Mouse (Mus musculus): Measurements from ENCODE around the gene Max. TPM values are rescaled to one million over a fixed set of nuclear protein-coding genes. Genes with fewer than 3 reads are reported as not detected.

The Max gene
- total RNA-seq, 2 experiments from 2014 or later, result 76.2 to 78.5 TPM

DNA sequence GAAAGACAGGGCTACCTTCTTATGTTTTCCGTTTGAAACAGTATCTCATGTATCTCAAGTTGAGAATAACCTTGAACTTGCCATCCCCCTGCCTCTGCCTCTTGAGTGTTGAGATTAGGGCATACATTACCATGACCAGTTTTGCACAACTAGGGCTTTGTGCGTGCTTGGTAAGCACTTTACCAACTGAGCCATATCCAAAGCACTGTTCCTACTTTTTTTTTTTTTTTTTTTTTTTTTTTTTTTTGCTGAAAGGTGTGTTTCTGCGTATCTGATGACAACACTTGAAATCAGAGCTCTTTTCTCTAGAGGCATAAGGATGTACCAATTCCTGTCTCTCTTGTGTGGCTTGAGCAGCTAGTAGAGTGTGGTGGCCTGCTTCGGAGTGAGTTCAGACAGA, 65.4 kb downstream of the Max start:
- intact Hi-C loops (cut with DNase I), result no loop called here
- DNase-seq (ENCODE audit: extremely low spot score in 1 of 2, low spot score in 2 of 2), result no peak

DNA sequence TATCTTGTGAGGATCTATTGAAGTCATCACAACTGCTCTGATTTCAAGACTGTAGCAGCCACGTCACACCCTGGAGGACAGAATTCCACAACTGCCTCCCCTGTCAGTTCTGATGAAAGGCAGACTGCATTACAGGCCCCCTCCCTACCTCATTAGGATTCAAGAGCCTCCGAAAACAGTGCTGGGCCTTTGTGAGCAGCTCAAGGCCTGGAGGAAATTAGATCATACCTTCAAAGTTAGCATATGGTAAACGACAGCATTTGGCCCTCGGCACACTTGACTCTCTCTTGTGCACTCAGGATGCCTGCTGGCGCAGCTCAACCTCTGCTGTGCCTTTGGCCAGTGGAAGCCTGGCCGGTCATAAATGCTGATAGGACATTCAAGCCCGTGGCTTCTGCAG, 66.2 kb downstream of the Max start:
- DNase-seq (ENCODE audit: extremely low spot score in 1 of 2, low spot score in 2 of 2), result no peak
- intact Hi-C loops (cut with DNase I), result no loop called here

DNA sequence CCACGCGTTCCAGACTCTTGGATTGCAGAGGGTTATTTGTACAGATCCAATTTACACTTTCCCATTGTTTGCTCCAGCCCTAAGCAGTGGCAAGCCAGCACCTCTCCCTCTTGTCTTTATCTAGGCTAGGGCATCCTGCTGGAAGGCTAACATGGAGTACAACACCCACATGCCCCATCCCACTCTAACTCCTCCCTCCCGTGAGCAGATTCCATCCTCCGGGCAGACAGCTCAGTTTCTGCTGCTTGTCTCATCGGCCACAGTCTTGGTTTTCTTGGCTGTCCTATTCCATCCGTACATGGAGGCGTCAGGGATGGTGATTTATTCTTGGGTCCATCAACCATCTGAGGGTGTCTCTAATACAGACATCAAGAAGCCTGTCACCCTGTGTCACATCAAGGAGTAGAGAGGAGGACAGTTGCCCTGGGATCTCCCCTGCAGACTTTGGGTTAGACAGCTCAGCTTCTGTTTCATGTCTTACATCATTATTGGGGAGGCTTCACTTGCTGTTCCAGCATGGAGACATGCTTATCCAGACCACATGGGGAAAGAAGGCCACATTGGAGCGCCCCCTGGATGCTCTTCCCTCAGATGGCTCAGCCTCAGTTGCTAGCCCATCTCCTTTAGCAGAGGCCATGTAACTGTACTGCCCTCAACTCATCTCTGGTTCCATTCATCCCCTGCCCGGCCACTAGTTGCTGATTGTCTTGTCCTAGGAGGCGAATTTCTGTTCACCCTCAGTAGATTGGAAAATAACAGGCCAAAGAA, 67.0 kb downstream of the Max start:
- intact Hi-C loops (cut with DNase I), result no loop called here
- DNase-seq (ENCODE audit: extremely low spot score in 1 of 2, low spot score in 2 of 2), result no peak

DNA sequence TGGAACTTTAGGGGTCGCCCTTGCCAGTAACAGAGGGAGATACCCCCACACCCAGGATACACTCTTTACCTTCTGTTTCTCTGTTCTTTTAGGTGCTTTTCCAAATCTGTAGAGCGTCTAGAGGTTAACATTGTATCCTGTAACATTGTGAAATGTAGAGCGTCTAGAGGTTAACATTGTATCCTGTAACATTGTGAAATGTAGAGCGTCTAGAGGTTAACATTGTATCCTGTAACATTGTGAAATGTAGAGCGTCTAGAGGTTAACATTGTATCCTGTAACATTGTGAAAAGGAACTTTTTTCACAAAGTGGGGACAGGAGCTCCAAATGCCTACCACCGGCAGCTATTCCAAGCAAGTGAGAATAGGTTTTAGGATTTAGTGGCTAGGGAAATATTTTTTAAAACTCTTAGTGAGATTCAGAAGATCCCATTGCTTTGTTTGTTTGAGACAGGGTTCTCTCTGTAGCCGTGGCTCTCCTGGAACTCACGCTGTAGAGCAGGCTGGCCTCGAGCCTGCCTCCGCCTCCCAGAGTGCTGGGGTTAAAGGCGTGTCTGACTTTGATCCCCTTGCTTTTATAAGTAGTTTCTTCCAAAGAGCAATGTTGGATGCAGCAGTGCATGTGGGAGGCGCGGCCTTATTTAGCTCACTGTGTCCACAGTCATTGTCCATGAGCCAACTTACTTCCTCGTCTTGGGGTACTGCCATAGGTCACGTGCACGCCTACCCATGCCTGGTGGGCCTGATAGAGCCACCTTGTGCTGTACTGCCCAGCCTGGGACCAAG, 68.9 kb downstream of the Max start:
- no peak for DNase-seq (ENCODE audit: extremely low spot score in 1 of 2, low spot score in 2 of 2)
- intact Hi-C loops (cut with DNase I), result no loop called here

DNA sequence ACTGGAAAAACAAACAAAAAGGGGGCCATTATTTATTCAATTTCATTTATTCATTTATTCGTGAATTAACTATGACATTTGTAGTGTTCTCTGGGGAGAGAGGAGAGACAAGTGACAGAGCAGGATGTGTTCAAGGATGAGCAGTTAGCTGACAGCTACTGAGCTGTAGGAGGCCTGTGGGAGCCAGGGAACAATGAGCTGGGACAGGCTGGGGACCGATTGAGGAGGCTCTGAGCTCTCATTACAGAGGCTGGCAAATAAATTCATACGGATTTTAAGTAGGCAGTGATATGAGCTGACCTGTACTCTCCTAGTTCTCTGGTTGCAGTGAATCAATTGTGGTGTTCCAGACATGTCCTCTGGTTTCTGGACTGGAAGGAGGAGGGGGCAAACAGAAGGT, 70.8 kb downstream of the Max start:
- intact Hi-C loops (cut with DNase I), result no loop called here
- no peak for DNase-seq (ENCODE audit: extremely low spot score in 1 of 2, low spot score in 2 of 2)

DNA sequence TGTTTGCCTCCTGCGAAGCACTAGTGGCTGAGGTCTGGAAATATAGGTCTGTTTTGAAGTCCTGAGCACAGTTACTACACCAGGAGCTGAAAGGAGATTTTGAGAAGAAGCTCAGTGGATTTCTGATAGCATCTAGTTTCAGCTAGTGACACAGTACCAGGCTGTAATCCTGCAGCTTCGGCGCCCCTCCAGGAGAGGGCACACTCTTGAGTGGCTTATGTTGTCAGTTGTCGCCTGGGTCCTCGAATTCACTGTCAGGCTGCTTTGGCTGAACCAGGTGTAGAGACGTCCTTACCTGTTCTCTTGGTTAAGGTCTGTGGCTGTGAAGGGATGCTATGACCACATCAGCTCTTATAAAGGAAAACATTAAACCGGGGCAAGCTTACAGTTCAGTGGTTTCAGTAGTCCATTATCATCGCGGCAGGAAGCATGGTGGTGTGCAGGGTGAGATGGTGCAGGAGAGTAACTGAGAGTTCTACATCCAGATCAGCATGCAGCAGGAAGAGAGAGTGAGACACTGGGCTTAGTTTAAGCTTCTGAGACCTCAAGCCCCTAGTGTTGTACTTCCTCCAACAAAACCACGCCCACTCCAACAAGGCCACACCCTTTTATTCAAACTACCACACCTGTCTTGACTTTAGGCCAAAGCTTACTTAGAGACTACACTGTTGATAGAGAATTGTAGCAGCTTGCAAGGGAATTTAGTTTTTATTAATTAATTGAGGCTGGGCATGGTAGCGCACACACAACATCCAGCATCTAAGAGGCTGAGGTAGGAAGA, 72.4 kb downstream of the Max start:
- intact Hi-C loops (cut with DNase I), result no loop called here
- DNase-seq (ENCODE audit: extremely low spot score in 1 of 2, low spot score in 2 of 2), result no peak

DNA sequence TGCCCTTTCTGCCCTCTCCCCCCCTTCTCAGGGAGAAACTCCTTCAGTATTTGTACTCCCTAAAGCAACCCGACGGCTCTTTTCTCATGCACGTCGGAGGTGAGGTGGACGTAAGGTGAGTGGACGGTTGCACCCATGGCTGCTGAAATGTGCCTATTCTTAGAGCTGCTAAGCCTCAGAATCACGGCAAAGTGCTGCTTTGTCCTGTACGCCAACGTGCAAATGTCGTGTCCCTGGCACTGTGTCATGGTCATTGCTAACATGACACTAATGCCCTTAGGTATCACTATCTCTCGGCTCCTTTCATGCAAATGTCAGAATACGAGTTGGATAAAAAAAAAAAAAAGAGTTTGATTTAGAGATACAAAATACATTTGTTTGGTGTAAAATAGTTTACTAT, 74.1 kb downstream of the Max start:
- DNase-seq (ENCODE audit: extremely low spot score in 1 of 2, low spot score in 2 of 2), result no peak
- intact Hi-C loops (cut with DNase I), result no loop called here

Other genes starting within 250 kb of the Max start
- 10 to 100 TPM; 46.5 to 50.0 TPM for gene Churc1, start 196.7 kb downstream of the Max start, total RNA-seq (2021)
- 10 to 100 TPM; 27.7 to 28.1 TPM for gene Fntb, start 196.6 kb downstream of the Max start, total RNA-seq (2021)
- under 1 TPM; 0.62 to 0.69 TPM for gene Gpx2, start 166.6 kb downstream of the Max start, total RNA-seq (2021)
- 100 to 1,000 TPM; 188 to 199 TPM for gene Rab15, start 139.3 kb downstream of the Max start, total RNA-seq (2021)

All from left cerebral cortex, postnatal 10 days (tissue).